Mouse (Mus musculus) intestine, embryonic 16.5 days (tissue): ENCODE results near the gene Slc12a8. TPM values are rescaled to one million over a fixed set of nuclear protein-coding genes. Genes with fewer than 3 reads are reported as not detected.

Experiments used
- ATAC-seq: fragments of 200-750 bp; cut with Nextera tagmentation; 2 replicates; pipeline ENCODE4 v1.8.0; 2017; ENCODE audit warnings: moderate TSS enrichment, moderate library complexity
- H3K27ac ChIP-seq: fragments of 300-500 bp; sonication (generic); 2 replicates; pipeline ENCODE4 v1.5.1; 2014; ENCODE audit warnings: mild to moderate bottlenecking, low read length
- H3K27me3 ChIP-seq: fragments of 300-500 bp; sonication (generic); replicated peaks from 2 replicates; pipeline ENCODE4 v1.6.1; 2014; ENCODE audit warnings: low read length, control low read depth, mixed read lengths; ENCODE audit not compliant: control insufficient read depth, insufficient read depth
- H3K36me3 ChIP-seq: fragments of 300-500 bp; sonication (generic); 2 replicates; pipeline ENCODE4 v1.6.1; 2014; ENCODE audit warnings: low read length, control low read depth; ENCODE audit not compliant: control insufficient read depth, insufficient read depth
- H3K4me1 ChIP-seq: fragments of 300-500 bp; sonication (generic); 2 replicates; pipeline ENCODE4 v1.6.1; 2014; ENCODE audit warnings: low read length, control low read depth, mixed read lengths; ENCODE audit not compliant: control insufficient read depth, insufficient read depth
- H3K4me2 ChIP-seq: fragments of 300-500 bp; sonication (generic); 2 replicates; pipeline ENCODE4 v1.6.1; 2014; ENCODE audit warnings: low read depth, low read length, control low read depth
- H3K4me3 ChIP-seq: fragments of 300-500 bp; sonication (generic); 2 replicates; pipeline ENCODE4 v1.5.1; 2014; ENCODE audit warnings: mild to moderate bottlenecking, low read length
- H3K9ac ChIP-seq: fragments of 300-500 bp; sonication (generic); 2 replicates; pipeline ENCODE4 v1.6.1; 2014; ENCODE audit warnings: low read depth, low read length
- H3K9me3 ChIP-seq: fragments of 300-500 bp; sonication (generic); 2 replicates; pipeline ENCODE4 v1.6.1; 2016; ENCODE audit warnings: low read length, control low read depth; ENCODE audit not compliant: control insufficient read depth
- WGBS: fragments of 180-500 bp; shearing (Covaris S2); extraction: QIAGEN DNeasy Blood & Tissue Kit; methylation state at CpG from one replicate; pipeline ENCODE4 v1.1.7; 2014; 5-methylcytosine and 5-hydroxymethylcytosine counted together
- polyA plus RNA-seq: library from polyadenylated mRNA; unstranded; fragments of >200 nt; fragmentation: Nextera tagmentation; extraction: Ambion mirVana; gene quantifications from 2 replicates; pipeline ENCODE4 v1.2.1, GENCODE M21; 2015

The Slc12a8 gene
- polyA plus RNA-seq, 1 experiment from 2014 or later: 10.3 TPM

DNA sequence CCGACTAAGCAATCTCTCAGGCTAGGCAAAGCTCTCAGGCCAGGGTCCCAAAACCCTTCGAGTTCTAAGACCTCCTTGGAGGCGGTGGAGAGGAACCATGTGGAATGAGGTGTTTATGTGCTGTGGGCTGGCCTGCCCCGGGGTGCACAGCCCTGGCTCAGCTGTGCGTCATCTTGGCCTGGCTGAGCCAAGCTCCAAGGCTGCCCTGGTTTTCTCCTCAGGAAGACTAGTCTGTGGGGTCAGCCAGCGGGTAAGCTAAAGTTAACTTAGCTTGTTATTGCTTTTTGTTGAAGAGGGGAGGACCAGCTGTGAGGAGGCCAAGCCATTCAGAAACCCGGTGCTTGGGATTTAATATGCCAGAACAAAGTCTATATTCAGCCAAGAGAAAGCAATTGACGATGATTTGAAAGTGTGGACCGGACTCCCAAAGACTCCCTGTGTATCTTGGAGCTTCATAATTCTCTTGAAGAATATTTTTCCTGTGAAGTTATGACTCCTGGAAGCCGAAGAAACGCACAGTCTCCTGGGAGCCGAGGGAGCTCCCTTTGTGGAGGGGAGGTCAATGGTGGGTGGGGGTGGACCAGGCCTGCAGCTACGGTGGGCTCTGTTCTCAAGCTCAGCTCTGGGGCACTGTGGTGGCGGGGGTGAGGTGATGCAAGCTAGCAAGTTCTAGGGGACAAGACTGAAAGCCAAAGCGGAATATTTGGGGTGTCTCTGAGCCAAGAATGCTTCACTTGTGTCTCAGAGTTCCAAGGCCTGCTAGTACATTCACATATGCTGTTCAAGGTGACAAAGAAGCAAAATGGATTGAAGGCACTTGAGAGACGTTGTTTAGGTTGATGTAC is 70.4 kb downstream of the Slc12a8 start:
- H3K9ac ChIP-seq: no peak overlapping the region
- H3K4me1 ChIP-seq: peaks cover 27% of the 10 kb centered on the region
- H3K27ac ChIP-seq: peak overlapping the region; percentile 65
- H3K9me3 ChIP-seq: no peaks in the 10 kb centered on the region
- peak; percentile 27; the same call in 1 of the 2 replicates for ATAC-seq
- H3K36me3 ChIP-seq: no peaks in the 10 kb centered on the region
- H3K27me3 ChIP-seq: no peaks in the 10 kb centered on the region
- no peak overlapping the region for H3K4me3 ChIP-seq
- WGBS: 62% methylated on average over 16 of the region's 16 CpGs
- H3K4me2 ChIP-seq: no peak overlapping the region

DNA sequence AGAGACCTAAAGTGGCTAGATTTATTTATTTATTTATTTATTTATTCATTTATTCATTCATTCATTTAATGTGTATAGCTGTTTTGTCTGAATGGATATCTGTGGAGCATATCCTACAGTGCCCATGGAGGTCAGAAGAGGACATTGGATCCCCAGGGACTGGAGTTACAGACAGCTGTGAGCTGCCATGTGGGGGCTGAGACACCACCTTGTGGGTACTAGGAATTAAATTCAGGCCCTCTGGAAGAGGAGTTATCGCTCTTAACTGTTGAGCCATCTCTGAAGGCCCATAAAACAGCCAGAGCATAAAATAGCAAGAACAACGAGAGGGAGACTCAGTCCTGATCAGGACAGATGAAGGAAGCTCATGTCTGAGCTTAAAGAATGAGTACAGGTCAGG is 71.7 kb downstream of the Slc12a8 start:
- Histone ChIP-seq H3K9me3 (no peaks in the 10 kb centered on the region), H3K4me2 (no peak overlapping the region), H3K4me1 (peaks cover 26% of the 10 kb centered on the region), H3K36me3 (no peaks in the 10 kb centered on the region), H3K27ac (no peak overlapping the region), H3K4me3 (no peak overlapping the region), H3K27me3 (no peaks in the 10 kb centered on the region), H3K9ac (no peak overlapping the region)
- WGBS: 71% methylated on average over 2 of the region's 2 CpGs
- no peak for ATAC-seq

DNA sequence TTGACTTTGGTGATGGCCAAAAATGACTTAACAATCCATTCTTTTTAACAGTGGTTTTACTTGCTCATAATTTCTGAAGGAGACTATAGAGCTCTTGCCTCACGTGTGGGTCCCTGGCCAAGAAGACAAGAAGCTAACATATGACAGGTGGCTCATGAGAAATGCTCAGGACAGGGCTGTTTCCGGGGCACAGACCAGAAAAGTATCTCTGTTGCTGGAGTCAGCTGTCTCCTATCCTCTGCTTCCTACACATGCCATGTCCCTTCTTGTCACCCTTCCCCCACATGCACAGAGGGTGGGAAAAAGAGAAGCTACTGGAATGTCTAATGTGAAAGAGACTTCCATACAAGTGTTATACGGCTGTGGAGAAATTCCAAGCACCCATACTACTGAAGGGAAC is 73.3 kb downstream of the Slc12a8 start:
- H3K4me1 ChIP-seq: peaks cover 22% of the 10 kb centered on the region
- no peaks in the 10 kb centered on the region for H3K36me3 ChIP-seq
- no peaks in the 10 kb centered on the region for H3K27me3 ChIP-seq
- 72% methylated on average over 3 of the region's 3 CpGs for WGBS
- no peak overlapping the region for H3K9ac ChIP-seq
- no peak overlapping the region for H3K4me3 ChIP-seq
- no peak overlapping the region for H3K27ac ChIP-seq
- ATAC-seq: no peak
- H3K4me2 ChIP-seq: no peak overlapping the region
- no peaks in the 10 kb centered on the region for H3K9me3 ChIP-seq

DNA sequence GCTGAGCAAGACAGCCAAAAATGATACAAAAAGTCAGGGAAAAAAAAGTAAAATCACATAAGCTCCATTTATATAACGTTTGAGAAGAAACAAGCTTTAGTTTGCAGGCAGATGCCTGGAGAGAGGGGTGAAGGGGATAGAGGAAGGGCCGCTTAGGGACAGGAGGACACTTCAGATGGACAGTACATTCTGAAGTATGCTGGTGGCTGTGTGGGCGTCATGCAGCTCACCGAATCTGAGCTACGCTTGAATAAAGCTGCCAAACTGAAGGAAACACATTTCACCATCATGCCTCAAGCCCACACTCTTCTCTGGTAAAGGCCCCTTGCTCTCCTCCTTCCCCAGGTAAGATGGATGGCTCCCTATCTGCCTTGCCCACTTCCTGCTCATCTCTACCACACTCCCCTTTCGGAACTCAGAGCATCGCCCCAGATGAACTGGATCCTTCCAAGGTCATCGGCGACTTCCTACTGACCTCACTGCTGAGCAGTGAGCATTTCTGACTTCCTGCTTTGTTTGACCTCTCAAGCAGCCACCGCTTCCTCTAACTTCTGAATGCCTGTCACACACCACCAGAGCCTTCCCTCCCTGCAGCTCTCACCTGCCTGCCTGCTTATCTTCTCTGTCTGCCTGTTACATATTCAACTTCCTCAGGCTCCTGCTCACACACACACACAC is 74.4 kb downstream of the Slc12a8 start:
- Histone ChIP-seq H3K9ac (no peak overlapping the region), H3K4me3 (no peak overlapping the region), H3K4me2 (no peak overlapping the region), H3K4me1 (peaks cover 30% of the 10 kb centered on the region), H3K9me3 (no peaks in the 10 kb centered on the region), H3K27ac (no peak overlapping the region), H3K36me3 (no peaks in the 10 kb centered on the region), H3K27me3 (no peaks in the 10 kb centered on the region)
- WGBS: 62% methylated on average over 10 of the region's 10 CpGs
- ATAC-seq: no peak

DNA sequence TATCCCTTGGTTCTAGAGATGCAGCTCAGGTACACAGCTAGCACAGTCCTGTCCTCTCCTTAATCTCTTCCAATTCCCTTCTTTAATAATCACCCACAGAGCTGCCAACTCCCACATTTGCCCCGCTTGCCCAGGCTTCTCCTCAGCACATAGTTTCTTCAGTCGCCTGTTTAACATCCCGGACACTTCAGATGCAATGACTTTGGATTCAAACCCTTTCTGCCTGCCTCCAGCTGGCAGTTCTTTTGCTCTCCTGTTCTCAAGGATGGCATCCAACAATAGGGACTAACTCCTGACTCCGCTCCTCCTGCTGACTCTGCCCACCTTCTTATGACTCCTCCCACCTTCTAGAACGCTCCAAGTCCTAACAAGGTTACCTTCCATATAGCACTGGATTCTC is 75.2 kb downstream of the Slc12a8 start:
- 90% methylated on average over 5 of the region's 5 CpGs for WGBS
- H3K27me3 ChIP-seq: no peaks in the 10 kb centered on the region
- H3K27ac ChIP-seq: no peak overlapping the region
- H3K4me3 ChIP-seq: no peak overlapping the region
- no peaks in the 10 kb centered on the region for H3K36me3 ChIP-seq
- no peak overlapping the region for H3K4me2 ChIP-seq
- no peaks in the 10 kb centered on the region for H3K9me3 ChIP-seq
- no peak for ATAC-seq
- no peak overlapping the region for H3K9ac ChIP-seq
- peaks cover 27% of the 10 kb centered on the region for H3K4me1 ChIP-seq

DNA sequence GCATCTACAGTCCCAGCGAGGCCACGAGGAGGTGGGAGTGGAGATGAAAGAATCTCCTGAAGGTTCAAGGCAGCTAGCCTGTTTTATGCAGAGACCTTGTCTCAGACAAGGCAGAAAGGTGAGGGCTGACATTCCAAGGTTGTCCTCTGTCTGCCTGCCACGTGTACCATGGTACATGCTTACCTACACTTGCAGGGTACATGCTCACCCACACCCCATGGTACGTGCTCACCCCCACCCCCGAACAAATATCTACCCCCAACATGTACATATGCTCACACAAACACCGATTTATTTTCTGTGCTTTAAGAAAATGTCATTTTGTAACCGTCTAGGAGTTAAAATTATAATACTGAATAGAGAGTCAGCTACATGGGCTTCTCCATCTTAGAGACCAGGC is 76.3 kb downstream of the Slc12a8 start:
- WGBS: 80% methylated on average over 7 of the region's 7 CpGs
- Histone ChIP-seq H3K4me1 (peaks cover 21% of the 10 kb centered on the region), H3K9me3 (no peaks in the 10 kb centered on the region), H3K4me3 (no peak overlapping the region), H3K9ac (no peak overlapping the region), H3K27me3 (no peaks in the 10 kb centered on the region), H3K27ac (no peak overlapping the region), H3K4me2 (no peak overlapping the region), H3K36me3 (no peaks in the 10 kb centered on the region)
- ATAC-seq: no peak

DNA sequence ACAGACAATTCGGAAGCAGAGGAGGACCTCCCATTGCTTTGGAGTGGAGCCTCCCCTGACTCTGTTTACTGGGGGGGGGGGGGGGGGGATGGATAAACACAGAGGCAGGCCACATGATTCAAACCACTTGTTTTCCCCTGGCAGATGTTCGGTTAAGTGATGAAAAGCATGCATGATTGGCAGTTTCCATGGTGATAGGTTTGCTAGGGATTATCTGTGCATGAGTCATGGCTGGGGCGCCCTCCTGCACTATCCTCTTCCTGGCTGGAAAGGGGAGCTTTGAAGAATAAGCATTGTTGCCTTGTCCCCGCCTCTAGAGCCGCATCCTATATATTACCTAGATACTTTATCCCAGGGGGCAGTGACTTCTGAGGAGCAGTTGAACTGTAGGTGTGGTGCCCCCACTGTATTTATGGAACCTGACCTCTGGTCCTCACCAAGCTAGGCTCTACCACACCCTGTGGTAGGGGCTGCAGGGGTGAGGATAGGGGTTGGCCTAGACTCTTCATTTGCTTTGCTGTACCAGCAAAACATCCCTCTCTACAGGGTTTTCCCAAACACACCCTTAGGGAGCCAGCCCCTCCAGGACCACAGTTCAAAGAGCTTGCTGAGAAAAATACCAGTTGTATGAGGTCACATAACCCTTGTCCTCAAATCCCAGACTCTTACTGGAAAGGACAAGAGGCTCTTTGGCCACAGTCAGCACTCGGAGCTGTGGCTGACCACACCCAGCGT is 77.1 kb downstream of the Slc12a8 start:
- ATAC-seq: peak; percentile 81
- no peaks in the 10 kb centered on the region for H3K36me3 ChIP-seq
- no peak overlapping the region for H3K4me3 ChIP-seq
- peak overlapping the region; percentile 84 for H3K27ac ChIP-seq
- no peaks in the 10 kb centered on the region for H3K9me3 ChIP-seq
- H3K4me2 ChIP-seq: no peak overlapping the region
- H3K9ac ChIP-seq: no peak overlapping the region
- WGBS: 36% methylated on average over 7 of the region's 7 CpGs
- H3K27me3 ChIP-seq: no peaks in the 10 kb centered on the region
- peaks cover 21% of the 10 kb centered on the region for H3K4me1 ChIP-seq

DNA sequence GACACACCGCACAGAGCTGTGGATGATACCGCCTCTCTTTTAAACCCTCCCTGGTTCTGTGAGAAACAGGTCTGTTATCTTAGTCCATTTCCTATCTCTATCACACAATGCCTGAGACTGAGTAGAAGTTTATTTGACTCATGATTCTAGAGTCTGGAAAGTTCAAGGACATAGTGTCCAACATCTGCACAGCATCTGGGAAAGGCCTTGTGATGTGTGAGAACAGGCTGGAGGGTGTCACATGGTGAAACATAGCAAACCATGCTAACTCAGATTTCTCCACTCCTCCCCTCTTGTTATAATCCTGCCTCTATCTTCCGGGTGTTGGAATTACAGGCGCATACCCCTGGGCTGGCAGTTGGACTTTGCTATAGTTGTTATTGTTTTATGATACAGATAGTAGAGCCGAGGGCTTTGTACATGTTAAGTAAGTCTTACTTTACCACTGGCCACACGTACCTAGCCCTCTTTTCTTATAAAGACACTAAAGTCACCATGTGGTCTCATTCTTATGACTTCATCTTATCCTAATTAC is 78.2 kb downstream of the Slc12a8 start:
- H3K27ac ChIP-seq: peak overlapping the region; percentile 84
- H3K9me3 ChIP-seq: no peaks in the 10 kb centered on the region
- H3K4me2 ChIP-seq: no peak overlapping the region
- no peaks in the 10 kb centered on the region for H3K27me3 ChIP-seq
- peaks cover 21% of the 10 kb centered on the region for H3K4me1 ChIP-seq
- H3K36me3 ChIP-seq: no peaks in the 10 kb centered on the region
- H3K4me3 ChIP-seq: no peak overlapping the region
- peak; percentile 89 for ATAC-seq
- 63% methylated on average over 6 of the region's 6 CpGs for WGBS
- no peak overlapping the region for H3K9ac ChIP-seq

DNA sequence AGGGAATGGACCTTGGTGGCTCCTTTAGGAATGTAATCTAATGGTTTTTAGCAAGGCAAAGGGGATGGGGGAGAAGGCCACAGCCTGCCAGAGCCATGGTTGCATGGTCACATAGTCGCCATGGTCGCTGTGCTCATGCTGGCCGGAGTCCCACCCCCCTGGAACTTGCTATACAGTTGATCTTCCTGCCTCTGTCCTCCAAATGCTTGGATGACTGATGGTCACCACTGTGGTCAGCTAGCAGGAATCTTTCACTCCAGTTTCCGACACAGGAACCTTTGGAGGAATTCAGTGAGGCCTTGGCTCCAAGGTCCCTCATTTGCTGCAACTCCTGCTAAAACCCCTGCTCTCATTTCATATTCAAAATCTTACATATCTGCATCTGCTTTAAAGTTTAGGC is 79.1 kb downstream of the Slc12a8 start:
- WGBS: 94% methylated on average over 4 of the region's 4 CpGs
- Histone ChIP-seq H3K4me3 (no peak overlapping the region), H3K4me1 (peaks cover 21% of the 10 kb centered on the region), H3K4me2 (no peak overlapping the region), H3K9ac (no peak overlapping the region), H3K27me3 (no peaks in the 10 kb centered on the region), H3K9me3 (no peaks in the 10 kb centered on the region), H3K27ac (peak overlapping the region; percentile 81), H3K36me3 (no peaks in the 10 kb centered on the region)
- no peak for ATAC-seq
